Mouse (Mus musculus): ENCODE measurements around the gene Slco4a1. TPM values are rescaled to one million over a fixed set of nuclear protein-coding genes. Genes with fewer than 3 reads are reported as not detected.

The Slco4a1 gene
- polyA plus RNA-seq, 1 experiment, result 18.6 TPM

- no peak for DNase-seq
- Histone ChIP-seq H3K4me3 (replicated peaks; ENCODE audit: insufficient read depth, low read depth, low read length) (no peak overlapping the region), H3K27me3 (ENCODE audit: control insufficient read depth, insufficient read depth, low read length) (no peaks in the 10 kb centered on the region), H3K27ac (ENCODE audit: insufficient read depth, low read length) (no peak overlapping the region), H3K4me1 (ENCODE audit: control insufficient read depth, insufficient read depth, low read length) (no peaks in the 10 kb centered on the region)
- 75% methylated on average over 5 of the region's 5 CpGs for WGBS
- TF ChIP-seq POLR2A (IDR thresholded peaks at IDR 0.05; ENCODE audit: borderline replicate concordance, insufficient read depth, low read length) (no peak), CTCF (IDR thresholded peaks at IDR 0.05; ENCODE audit: borderline replicate concordance, insufficient read depth, low read depth, low read length) (no peak)
These were observed 7.0 kb upstream of the Slco4a1 start for GRCm38 (mm10) chr2:180449007-180449406.

- no peak overlapping the region for H3K4me3 ChIP-seq (replicated peaks; ENCODE audit: insufficient read depth, low read depth, low read length)
- DNase-seq, result no peak
These were observed 5.5 kb upstream of the Slco4a1 start for GRCm38 (mm10) chr2:180450529-180450928.

DNA sequence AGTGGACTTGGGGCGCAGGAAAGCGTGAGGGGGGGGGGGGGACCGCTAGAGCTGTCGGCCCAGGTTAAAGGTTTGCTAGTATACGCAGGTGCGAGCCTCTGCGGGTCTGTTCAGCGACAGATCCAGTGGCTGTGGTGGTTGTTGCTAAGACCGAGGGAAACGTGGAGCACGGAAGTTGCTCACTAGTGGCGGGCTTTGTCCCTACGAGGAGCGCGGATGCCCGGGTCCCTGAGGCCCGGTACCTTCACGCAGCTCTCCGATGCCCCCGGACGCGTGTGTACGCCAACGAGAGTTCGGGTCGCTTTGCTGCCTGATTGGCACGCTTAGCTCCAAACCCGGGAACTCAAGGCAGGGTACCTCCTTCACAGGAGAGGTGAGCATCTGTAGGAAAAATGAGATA is 660 bp downstream of the Slco4a1 start:
- 2% methylated on average over 28 of the region's 28 CpGs for WGBS
- H3K27ac ChIP-seq (ENCODE audit: insufficient read depth, low read length), result no peak overlapping the region
- 0 out of 2 replicates have a peak, but pooled peaks have one; percentile 9 for TF ChIP-seq POLR2A (IDR thresholded peaks at IDR 0.05; ENCODE audit: borderline replicate concordance, insufficient read depth, low read length)
- TF ChIP-seq CTCF (IDR thresholded peaks at IDR 0.05; ENCODE audit: borderline replicate concordance, insufficient read depth, low read depth, low read length), result no peak
- DNase-seq, result peak in 1 of 2 experiments; percentile 34
- no peaks in the 10 kb centered on the region for H3K4me1 ChIP-seq (ENCODE audit: control insufficient read depth, insufficient read depth, low read length)
- peak overlapping the region; percentile 78 for H3K4me3 ChIP-seq (replicated peaks; ENCODE audit: insufficient read depth, low read depth, low read length)
- H3K27me3 ChIP-seq (ENCODE audit: control insufficient read depth, insufficient read depth, low read length), result no peaks in the 10 kb centered on the region

More at GRCm38 (mm10) chr2:180450529-180450928, 5.5 kb upstream of the Slco4a1 start:
- TF ChIP-seq POLR2A (IDR thresholded peaks at IDR 0.05; ENCODE audit: borderline replicate concordance, insufficient read depth, low read length), result no peak
- no peak for TF ChIP-seq CTCF (IDR thresholded peaks at IDR 0.05; ENCODE audit: borderline replicate concordance, insufficient read depth, low read depth, low read length)
- 50% methylated on average over 5 of the region's 5 CpGs for WGBS
- no peak overlapping the region for H3K27ac ChIP-seq (ENCODE audit: insufficient read depth, low read length)
- H3K27me3 ChIP-seq (ENCODE audit: control insufficient read depth, insufficient read depth, low read length), result no peaks in the 10 kb centered on the region
- no peaks in the 10 kb centered on the region for H3K4me1 ChIP-seq (ENCODE audit: control insufficient read depth, insufficient read depth, low read length)

DNA sequence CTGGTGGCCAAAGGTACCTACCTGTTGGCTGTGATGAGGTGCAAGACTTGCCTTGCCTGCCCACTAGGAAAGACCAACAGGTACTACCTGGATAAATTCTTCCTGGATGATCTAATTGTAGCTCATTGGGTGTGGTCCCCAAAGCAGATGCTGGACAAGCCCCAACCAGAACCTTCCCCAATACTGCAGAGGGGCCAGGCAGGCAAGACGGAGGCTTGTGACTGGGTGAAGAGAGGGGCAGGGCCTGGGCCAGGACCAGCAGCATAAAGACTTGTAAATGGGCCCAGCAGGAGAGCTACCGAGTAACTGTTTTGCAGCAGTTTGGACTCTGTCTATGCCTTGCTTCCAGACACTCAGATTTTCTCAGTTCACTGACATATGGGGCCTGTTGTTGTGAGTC is 1.6 kb downstream of the Slco4a1 start:
- no peaks in the 10 kb centered on the region for H3K4me1 ChIP-seq (ENCODE audit: control insufficient read depth, insufficient read depth, low read length)
- no peak overlapping the region for H3K27ac ChIP-seq (ENCODE audit: insufficient read depth, low read length)
- DNase-seq, result no peak
- H3K4me3 ChIP-seq (replicated peaks; ENCODE audit: insufficient read depth, low read depth, low read length), result no peak overlapping the region
- WGBS, result 69% methylated on average over 2 of the region's 2 CpGs
- no peaks in the 10 kb centered on the region for H3K27me3 ChIP-seq (ENCODE audit: control insufficient read depth, insufficient read depth, low read length)
- TF ChIP-seq CTCF (IDR thresholded peaks at IDR 0.05; ENCODE audit: borderline replicate concordance, insufficient read depth, low read depth, low read length), result no peak
- TF ChIP-seq POLR2A (IDR thresholded peaks at IDR 0.05; ENCODE audit: borderline replicate concordance, insufficient read depth, low read length), result no peak

- H3K27me3 ChIP-seq (ENCODE audit: control insufficient read depth, insufficient read depth, low read length), result no peaks in the 10 kb centered on the region
- WGBS, result 82% methylated on average over 4 of the region's 4 CpGs
- no peak for DNase-seq
These were observed 3.4 kb downstream of the Slco4a1 start for GRCm38 (mm10) chr2:180459437-180459836.

DNA sequence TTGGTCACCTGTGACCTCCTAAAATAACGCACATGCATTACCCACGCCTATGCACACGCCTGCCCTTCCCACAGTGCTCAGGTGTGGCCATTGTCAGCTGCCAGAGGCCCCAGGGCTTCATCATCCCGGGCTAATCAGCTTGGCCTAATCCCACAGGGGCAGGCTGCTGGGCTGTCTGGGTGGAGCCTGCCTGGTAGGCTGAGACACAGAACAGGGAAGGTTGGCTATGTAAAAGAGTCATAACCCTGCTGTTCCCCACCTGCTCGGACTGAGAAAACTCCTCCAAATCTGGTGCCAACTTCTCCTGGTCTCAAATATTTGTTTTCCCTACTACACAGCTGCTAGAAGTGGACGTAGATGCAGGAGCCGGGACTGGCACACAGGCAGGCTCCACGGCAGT is 4.8 kb downstream of the Slco4a1 start:
- 62% methylated on average over 8 of the region's 8 CpGs for WGBS
- no peak for TF ChIP-seq CTCF (IDR thresholded peaks at IDR 0.05; ENCODE audit: borderline replicate concordance, insufficient read depth, low read depth, low read length)
- no peak for TF ChIP-seq POLR2A (IDR thresholded peaks at IDR 0.05; ENCODE audit: borderline replicate concordance, insufficient read depth, low read length)
- Histone ChIP-seq H3K4me3 (replicated peaks; ENCODE audit: insufficient read depth, low read depth, low read length) (no peak overlapping the region), H3K27me3 (ENCODE audit: control insufficient read depth, insufficient read depth, low read length) (no peaks in the 10 kb centered on the region), H3K4me1 (ENCODE audit: control insufficient read depth, insufficient read depth, low read length) (no peaks in the 10 kb centered on the region), H3K27ac (ENCODE audit: insufficient read depth, low read length) (no peak overlapping the region)
- no peak for DNase-seq

More at GRCm38 (mm10) chr2:180459437-180459836, 3.4 kb downstream of the Slco4a1 start:
- TF ChIP-seq CTCF (IDR thresholded peaks at IDR 0.05; ENCODE audit: borderline replicate concordance, insufficient read depth, low read depth, low read length) (no peak), POLR2A (IDR thresholded peaks at IDR 0.05; ENCODE audit: borderline replicate concordance, insufficient read depth, low read length) (no peak)
- Histone ChIP-seq H3K4me3 (replicated peaks; ENCODE audit: insufficient read depth, low read depth, low read length) (no peak overlapping the region), H3K27ac (ENCODE audit: insufficient read depth, low read length) (no peak overlapping the region), H3K4me1 (ENCODE audit: control insufficient read depth, insufficient read depth, low read length) (no peaks in the 10 kb centered on the region)

- Histone ChIP-seq H3K4me1 (ENCODE audit: control insufficient read depth, insufficient read depth, low read length) (no peaks in the 10 kb centered on the region), H3K27me3 (ENCODE audit: control insufficient read depth, insufficient read depth, low read length) (no peaks in the 10 kb centered on the region), H3K4me3 (replicated peaks; ENCODE audit: insufficient read depth, low read depth, low read length) (no peak overlapping the region), H3K27ac (ENCODE audit: insufficient read depth, low read length) (no peak overlapping the region)
- no peak for DNase-seq
- TF ChIP-seq CTCF (IDR thresholded peaks at IDR 0.05; ENCODE audit: borderline replicate concordance, insufficient read depth, low read depth, low read length) (no peak), POLR2A (IDR thresholded peaks at IDR 0.05; ENCODE audit: borderline replicate concordance, insufficient read depth, low read length) (no peak)
- 88% methylated on average over 8 of the region's 8 CpGs for WGBS
These were observed 6.5 kb downstream of the Slco4a1 start for GRCm38 (mm10) chr2:180462593-180462992.

GRCm38 (mm10) chr2:180466505-180466904 is 10.5 kb downstream of the Slco4a1 start:
- H3K27ac ChIP-seq (ENCODE audit: insufficient read depth, low read length), result no peak overlapping the region
- H3K27me3 ChIP-seq (ENCODE audit: control insufficient read depth, insufficient read depth, low read length), result no peaks in the 10 kb centered on the region
- peaks cover 5% of the 10 kb centered on the region; the same call in 1 of the 2 replicates for H3K4me1 ChIP-seq (ENCODE audit: control insufficient read depth, insufficient read depth, low read length)
- TF ChIP-seq CTCF (IDR thresholded peaks at IDR 0.05; ENCODE audit: borderline replicate concordance, insufficient read depth, low read depth, low read length) (no peak), POLR2A (IDR thresholded peaks at IDR 0.05; ENCODE audit: borderline replicate concordance, insufficient read depth, low read length) (no peak)
- H3K4me3 ChIP-seq (replicated peaks; ENCODE audit: insufficient read depth, low read depth, low read length), result no peak overlapping the region
- no peak for DNase-seq
- 53% methylated on average over 7 of the region's 7 CpGs for WGBS
